Mouse (Mus musculus) spleen, adult 2 months (tissue): ENCODE results near the gene Rps6ka4.

Source experiments
- CTCF ChIP-seq: fragments of 200-500 bp; IDR thresholded peaks from 2 replicates; pipeline ENCODE4 v1.5.1; 2011; ENCODE audit warnings: mild to moderate bottlenecking, inconsistent platforms; ENCODE audit not compliant: insufficient read depth, insufficient read length, insufficient replicate concordance; ENCODE audit errors: extremely low read depth
- POLR2A ChIP-seq: fragments of 200-500 bp; IDR thresholded peaks from 2 replicates; pipeline ENCODE4 v1.6.1; 2011; ENCODE audit warnings: low read depth, low read length, inconsistent platforms

DNA sequence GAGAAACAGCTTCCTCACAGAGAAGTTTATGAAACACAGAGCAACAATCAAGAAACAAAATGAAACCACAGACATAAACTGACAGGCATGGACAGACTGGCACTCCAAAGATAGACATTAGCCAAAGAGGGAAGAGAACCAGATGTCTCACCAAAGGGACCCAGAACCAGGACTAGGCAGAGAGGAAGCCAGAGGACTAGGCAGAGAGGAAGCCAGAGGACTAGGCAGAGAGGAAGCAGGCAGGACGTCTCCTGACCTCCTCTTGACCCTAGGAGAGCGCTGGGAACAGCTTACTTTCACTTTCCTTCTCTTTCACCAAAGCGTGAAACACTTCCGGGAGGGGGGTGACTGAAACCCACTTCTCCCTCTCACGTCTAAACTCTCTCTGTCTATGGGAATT, 28.9 kb upstream of the Rps6ka4 start:
- TF ChIP-seq POLR2A (no peak), CTCF (no peak)
